Mouse (Mus musculus): Measurements from ENCODE around the gene Ppp1r16b. TPM values are rescaled to one million over a fixed set of nuclear protein-coding genes. Genes with fewer than 3 reads are reported as not detected.
"Not testable (repeated sequence)": the region's sequence is repeated elsewhere in the genome, so short reads cannot be mapped to it uniquely, and the experiment has no call there.

Gene Ppp1r16b
- total RNA-seq, 2 experiments from 2014 or later = 17.0 to 20.2 TPM

GRCm38 (mm10) chr2:158717551-158718418 lies 52.6 kb downstream of the Ppp1r16b start:
- DNase-seq = no peak
- intact Hi-C loops (cut with DNase I) = no loop called here

- no peak for DNase-seq
- intact Hi-C loops (cut with DNase I) = no loop called here
These were observed 53.8 kb downstream of the Ppp1r16b start for GRCm38 (mm10) chr2:158718816-158719549.

- DNase-seq = no peak
- intact Hi-C loops (cut with DNase I) = no loop called here
These were observed 55.6 kb downstream of the Ppp1r16b start for GRCm38 (mm10) chr2:158720715-158721370.

- intact Hi-C loops (cut with DNase I) = no loop called here
- no peak for DNase-seq
These were observed 56.3 kb downstream of the Ppp1r16b start for GRCm38 (mm10) chr2:158721481-158721880.

GRCm38 (mm10) chr2:158722135-158722534 lies 56.9 kb downstream of the Ppp1r16b start:
- no peak for DNase-seq
- intact Hi-C loops (cut with DNase I) = no loop called here

- intact Hi-C loops (cut with DNase I) = no loop called here
- no peak for DNase-seq
These were observed 57.9 kb downstream of the Ppp1r16b start for GRCm38 (mm10) chr2:158722991-158723551.

GRCm38 (mm10) chr2:158723806-158724205 lies 58.6 kb downstream of the Ppp1r16b start:
- intact Hi-C loops (cut with DNase I) = no loop called here

GRCm38 (mm10) chr2:158726252-158726651 lies 61.1 kb downstream of the Ppp1r16b start:
- no peak for DNase-seq
- intact Hi-C loops (cut with DNase I) = no loop called here

More at GRCm38 (mm10) chr2:158723806-158724205, 58.6 kb downstream of the Ppp1r16b start:
- DNase-seq = no peak

- intact Hi-C loops (cut with DNase I) = no loop called here
- DNase-seq = peak in 1 of 2 experiments; percentile 50
These were observed 63.0 kb downstream of the Ppp1r16b start for GRCm38 (mm10) chr2:158728061-158728815.

- intact Hi-C loops (cut with DNase I) = no loop called here
- DNase-seq = no peak
These were observed 65.7 kb downstream of the Ppp1r16b start for GRCm38 (mm10) chr2:158730896-158731295.

GRCm38 (mm10) chr2:158732521-158732920 lies 67.3 kb downstream of the Ppp1r16b start:
- no peak for DNase-seq
- intact Hi-C loops (cut with DNase I) = no loop called here

- intact Hi-C loops (cut with DNase I) = no loop called here
- no peak for DNase-seq
These were observed 67.9 kb downstream of the Ppp1r16b start for GRCm38 (mm10) chr2:158733136-158733535.

- DNase-seq = peak in 1 of 2 experiments; percentile 32
- intact Hi-C loops (cut with DNase I) = no loop called here
These were observed 68.7 kb downstream of the Ppp1r16b start for GRCm38 (mm10) chr2:158733914-158734313.

- DNase-seq = peak; percentile 63 to 64
- intact Hi-C loops (cut with DNase I) = no loop called here
These were observed 69.4 kb downstream of the Ppp1r16b start for GRCm38 (mm10) chr2:158734500-158735152.

- DNase-seq = no peak
- intact Hi-C loops (cut with DNase I) = no loop called here
These were observed 70.1 kb downstream of the Ppp1r16b start for GRCm38 (mm10) chr2:158735340-158735739.

GRCm38 (mm10) chr2:158736247-158736646 lies 71.0 kb downstream of the Ppp1r16b start:
- intact Hi-C loops (cut with DNase I); DNase-seq: not testable (repeated sequence)

GRCm38 (mm10) chr2:158738591-158738990 lies 73.4 kb downstream of the Ppp1r16b start:
- no peak for DNase-seq
- intact Hi-C loops (cut with DNase I) = no loop called here

GRCm38 (mm10) chr2:158739113-158739512 lies 73.9 kb downstream of the Ppp1r16b start:
- DNase-seq = no peak
- intact Hi-C loops (cut with DNase I) = no loop called here

GRCm38 (mm10) chr2:158741011-158741501 lies 75.9 kb downstream of the Ppp1r16b start:
- intact Hi-C loops (cut with DNase I) = loop anchor here (5.0 kb wide), 2 partner anchors 74 to 189 kb away; partner anchors contain the start of gene Ppp1r16b

More at GRCm38 (mm10) chr2:158741011-158741501, 75.9 kb downstream of the Ppp1r16b start:
- no peak for DNase-seq

All from heart, postnatal 14 days (tissue).